Mouse (Mus musculus) left cerebral cortex, postnatal 10 days (tissue): Measurements from ENCODE around the gene Anxa6. TPM values are rescaled to one million over a fixed set of nuclear protein-coding genes. Genes with fewer than 3 reads are reported as not detected.

ENCODE experiments used
- DNase-seq, 2 experiments: peaks; one replicate each; pipeline ENCODE4 v3.0.0; 2021 to 2022; ENCODE audit warnings: low spot score in 2 of 2, mixed read lengths in 1 of 2; ENCODE audit errors: extremely low spot score in 1 of 2
- intact Hi-C: fragments of 180-260 bp; cut with DNase I; formaldehyde crosslinking; loops from one replicate; pipeline ENCODE4 v1.15.1; 2025
- total RNA-seq, 2 experiments: library from RNA; stranded (reverse); gene quantifications; 2 replicates each; pipeline ENCODE4 v1.2.3; 2021

Gene Anxa6
- total RNA-seq = 10 to 100 TPM; 82.6 to 85.7 TPM

DNA sequence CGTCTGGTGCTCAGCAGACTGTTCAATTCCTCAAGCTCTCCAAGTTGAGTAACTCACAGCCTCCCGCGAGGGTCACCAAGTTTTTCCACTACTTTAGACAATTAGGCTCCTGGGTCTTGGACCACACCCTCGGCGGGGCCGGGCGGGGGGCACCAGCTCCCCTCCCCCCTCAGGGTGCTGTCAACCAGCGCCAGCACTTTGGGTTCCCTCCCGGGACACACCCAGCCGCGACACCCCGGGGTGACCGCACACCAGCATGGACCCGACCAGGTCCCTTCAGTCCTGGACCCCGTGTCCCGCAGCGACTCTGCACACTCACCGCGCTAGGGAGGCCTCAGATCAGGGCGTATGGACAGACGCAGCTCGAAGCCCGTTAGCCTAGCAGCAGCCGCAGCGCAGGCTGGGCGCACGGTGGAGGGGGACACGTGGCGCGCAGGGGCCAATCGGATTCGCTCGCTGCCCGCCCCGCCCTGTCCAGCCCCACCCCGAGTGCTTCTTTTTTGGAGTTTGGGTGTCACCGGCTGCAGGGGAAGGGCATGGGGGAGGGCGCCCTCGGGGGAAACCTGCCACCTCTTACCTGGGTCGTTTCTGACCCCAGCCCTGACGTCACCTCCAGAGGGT is at the start of gene Anxa6:
TSS of gene Anxa6 (minus strand) at position 406 of the 621 bp plus-strand sequence.
- peak; percentile 63 to 90 for DNase-seq
- intact Hi-C loops = no loop called here

DNA sequence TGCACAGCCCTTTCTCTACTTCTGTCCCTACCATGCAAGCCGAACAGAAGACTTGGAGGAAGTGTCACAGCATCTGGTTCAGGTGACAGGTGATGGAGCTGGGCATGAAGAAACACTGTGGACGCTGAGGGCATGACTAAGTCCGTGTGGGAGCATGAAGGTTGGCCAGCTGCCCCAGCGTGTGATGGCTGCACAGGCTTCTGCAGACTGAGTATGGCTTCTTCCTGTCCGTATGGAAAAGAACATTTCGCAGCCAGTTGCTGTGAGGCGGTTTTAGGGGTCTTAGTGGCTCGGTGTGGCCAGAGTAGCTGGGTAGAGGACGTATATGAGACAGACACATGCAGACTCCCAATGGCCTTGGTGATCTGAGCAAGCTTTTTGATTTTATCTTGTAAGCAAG is 48.0 kb upstream of the Anxa6 start:
- no peak for DNase-seq
- intact Hi-C loops = no loop called here

GRCm38 (mm10) chr11:55079180-55079579 is 45.9 kb upstream of the Anxa6 start:
- DNase-seq = no peak
- intact Hi-C loops = no loop called here

GRCm38 (mm10) chr11:55078502-55078901 is 45.3 kb upstream of the Anxa6 start:
- DNase-seq = no peak
- intact Hi-C loops = no loop called here

DNA sequence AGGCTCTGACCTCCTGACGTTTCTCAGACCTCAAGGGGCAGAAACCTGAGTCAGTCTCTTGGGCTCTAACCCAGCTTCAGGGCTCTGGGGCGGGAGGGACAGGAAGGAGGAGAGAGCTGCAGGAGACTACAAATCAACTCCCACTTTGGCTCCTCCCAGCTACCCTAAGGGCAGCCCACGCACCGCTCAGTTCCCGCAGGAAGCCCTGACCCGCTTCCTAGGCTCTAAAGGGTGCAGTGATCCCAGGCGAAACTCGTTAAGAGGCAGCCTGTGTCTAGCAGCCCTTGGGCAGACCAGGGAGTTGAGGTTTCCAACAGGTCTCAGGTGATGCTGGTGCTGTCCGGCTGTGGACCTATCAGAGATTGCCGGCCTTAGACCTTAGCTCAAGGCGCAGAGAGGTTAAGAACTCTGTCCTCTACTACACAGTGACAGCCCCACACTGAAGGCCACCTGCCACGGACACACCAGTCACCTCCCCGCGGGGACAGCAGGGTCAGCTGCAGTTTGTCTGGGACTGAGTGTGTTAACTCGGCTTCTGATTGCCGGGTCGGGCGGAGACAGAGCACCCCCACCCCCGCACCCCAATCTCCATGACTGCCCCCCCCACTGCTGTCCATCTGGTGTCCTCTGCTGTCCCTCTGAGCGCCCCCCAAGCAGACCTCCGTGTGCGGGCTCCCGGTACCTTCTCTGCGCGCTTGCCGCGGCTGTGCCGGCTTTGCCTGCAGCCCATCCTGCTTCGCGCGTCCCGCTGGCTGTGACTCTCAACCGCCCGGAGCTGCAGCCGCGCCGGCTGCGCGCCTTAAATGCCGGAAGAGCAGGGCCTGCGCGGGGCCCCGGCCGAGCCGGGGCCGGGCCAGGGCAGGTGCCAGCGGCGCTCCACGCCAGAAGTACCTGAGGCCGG is 44.3 kb upstream of the Anxa6 start, which contains the start of gene Ccdc69:
TSS of gene Ccdc69 (minus strand) at position 801 of the 901 bp plus-strand sequence.
- DNase-seq = peak in 1 of 2 experiments; percentile 64
- intact Hi-C loops = no loop called here

DNA sequence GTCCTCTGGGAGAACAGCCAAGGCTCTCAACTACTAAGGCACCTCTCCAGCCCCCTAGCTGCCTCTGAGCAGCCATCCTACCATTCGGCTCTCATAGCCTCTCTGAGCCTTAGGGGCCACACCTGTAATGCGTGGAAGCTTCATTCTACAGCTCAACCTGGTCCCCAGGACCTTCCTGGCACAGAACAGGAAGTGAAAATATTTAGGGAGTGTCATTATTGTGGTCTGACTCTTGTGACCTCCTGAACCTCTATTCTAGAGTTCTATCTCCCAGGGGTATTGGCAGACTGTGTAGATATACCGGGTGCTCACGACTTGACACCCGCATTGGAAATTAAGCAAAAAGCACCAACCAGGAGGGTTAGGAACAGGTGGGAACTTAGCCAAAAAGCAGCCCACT is 43.0 kb upstream of the Anxa6 start:
- DNase-seq = no peak
- intact Hi-C loops = no loop called here

- intact Hi-C loops = no loop called here
- peak; percentile 28 to 33 for DNase-seq
Measured at GRCm38 (mm10) chr11:55075602-55076001, 42.4 kb upstream of the Anxa6 start.

- intact Hi-C loops = no loop called here
- DNase-seq = no peak
Measured at GRCm38 (mm10) chr11:55073191-55073590, 39.9 kb upstream of the Anxa6 start.

DNA sequence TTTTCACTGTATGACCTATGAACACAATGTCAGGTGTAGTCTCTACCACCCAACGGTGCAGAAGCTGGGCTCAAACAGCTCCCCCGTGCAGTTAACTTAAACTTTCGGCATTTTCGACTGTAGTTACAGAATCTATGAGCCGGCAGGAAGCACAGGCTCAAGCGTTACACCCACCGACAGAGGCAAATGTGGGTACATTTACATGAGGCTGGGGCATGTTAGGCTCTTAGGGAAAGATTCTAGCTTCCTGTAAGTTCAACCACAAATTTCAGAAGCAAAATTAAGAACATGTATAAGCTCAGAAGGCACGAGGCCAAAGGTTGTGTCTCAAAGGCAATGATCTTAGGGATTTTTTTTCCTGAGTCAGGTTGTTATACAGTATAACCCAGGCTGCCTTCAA is 39.2 kb upstream of the Anxa6 start:
- DNase-seq = no peak
- intact Hi-C loops = no loop called here

DNA sequence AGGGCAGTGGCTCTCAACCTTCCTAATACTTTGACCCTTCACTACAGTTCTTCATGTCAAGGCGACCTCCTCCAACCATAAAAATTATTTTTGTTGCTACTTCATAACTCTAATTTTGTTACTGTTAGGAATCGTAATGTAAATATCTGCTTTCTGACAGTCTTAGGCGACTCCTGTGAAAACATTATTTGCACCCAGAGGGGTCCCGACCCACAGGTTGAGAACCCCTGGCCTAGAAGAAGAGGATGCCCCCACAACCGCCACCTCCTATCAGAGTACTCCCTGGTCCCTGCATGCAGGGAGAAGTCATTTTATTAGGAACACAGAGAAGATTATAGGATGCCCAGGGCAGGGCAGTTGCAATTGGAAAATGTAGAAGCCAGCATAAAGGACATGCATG is 38.1 kb upstream of the Anxa6 start:
- no peak for DNase-seq
- intact Hi-C loops = no loop called here

- intact Hi-C loops = no loop called here
- no peak for DNase-seq
Measured at GRCm38 (mm10) chr11:55069023-55069422, 35.8 kb upstream of the Anxa6 start.

DNA sequence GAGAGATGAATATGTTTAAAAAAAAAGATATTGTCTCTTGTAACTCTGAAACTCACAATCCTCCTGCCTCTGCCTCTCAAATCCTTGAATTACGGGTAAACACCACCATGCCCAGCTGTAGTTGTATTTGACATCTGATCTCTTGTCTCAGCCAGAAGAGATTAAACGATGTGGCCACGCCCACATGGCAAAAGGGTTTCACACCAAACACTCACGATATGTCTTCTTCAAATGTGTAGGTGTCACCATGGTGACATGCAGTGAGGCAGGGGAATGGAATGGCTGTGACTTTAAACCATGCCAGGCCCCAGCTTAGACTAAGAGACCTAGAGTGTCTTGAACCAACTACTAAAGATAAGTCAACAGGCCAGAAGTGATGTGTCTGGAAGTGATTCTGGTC is 33.7 kb upstream of the Anxa6 start:
- intact Hi-C loops = no loop called here
- DNase-seq = no peak

DNA sequence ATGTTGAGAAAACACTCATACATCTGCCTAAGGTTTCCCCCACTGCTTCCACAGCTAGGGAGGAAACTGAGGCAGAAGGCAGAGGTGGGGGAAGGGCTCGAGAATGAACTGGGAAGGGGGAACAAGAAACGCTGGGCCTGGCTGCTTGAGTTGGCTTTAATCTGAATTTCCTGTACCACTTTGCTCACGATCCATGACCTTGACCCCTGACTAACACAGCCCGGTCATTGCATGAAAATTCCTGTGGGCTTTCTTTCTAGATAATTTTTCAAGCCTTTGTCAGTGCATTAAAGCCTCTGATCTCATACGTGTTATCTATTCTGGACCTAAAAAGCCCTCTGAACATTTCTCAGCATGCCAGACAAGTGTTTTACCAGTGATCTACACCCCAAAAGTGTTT is 29.6 kb upstream of the Anxa6 start:
- intact Hi-C loops = no loop called here

GRCm38 (mm10) chr11:55060802-55061201 is 27.6 kb upstream of the Anxa6 start:
- DNase-seq = no peak
- intact Hi-C loops = no loop called here

More for the DNA sequence above, 29.6 kb upstream of the Anxa6 start:
- no peak for DNase-seq

GRCm38 (mm10) chr11:55057511-55057910 is 24.3 kb upstream of the Anxa6 start:
- no peak for DNase-seq
- intact Hi-C loops = no loop called here

DNA sequence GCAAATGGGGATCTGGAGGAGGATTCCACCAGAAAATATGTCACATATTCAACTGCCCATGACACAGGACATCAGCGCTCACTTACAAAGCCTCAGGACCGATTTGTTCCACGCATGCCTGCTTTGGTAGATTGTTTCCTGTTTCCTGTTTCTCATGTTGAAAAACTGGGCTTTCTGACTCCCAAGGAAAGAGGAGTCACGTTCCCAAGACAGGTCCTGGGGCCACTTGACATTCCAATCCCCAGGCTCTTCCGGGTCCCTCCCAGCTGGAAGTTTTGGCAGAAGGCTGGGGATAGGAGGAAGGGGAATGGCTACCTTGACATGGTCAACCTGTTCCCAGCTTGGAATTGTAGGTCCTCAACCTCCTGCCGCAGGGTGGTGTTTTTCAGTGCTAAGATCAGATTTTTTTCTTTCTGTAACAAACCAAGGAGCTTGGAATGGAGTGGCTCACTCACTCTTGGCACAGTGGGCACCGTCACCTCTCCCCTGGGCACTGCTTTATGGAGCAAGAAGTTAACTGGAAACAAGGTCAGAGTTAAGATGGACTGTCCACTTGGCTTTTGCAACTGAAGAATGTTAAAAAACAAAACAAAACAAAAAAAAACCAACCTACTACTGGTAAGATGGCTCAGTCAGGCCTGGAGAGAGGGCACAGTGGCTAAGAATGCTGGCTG is 17.7 kb upstream of the Anxa6 start:
- intact Hi-C loops = loop anchor here (5.0 kb wide), 1 partner anchor 326 kb away; no protein-coding TSS in a partner anchor
- no peak for DNase-seq

DNA sequence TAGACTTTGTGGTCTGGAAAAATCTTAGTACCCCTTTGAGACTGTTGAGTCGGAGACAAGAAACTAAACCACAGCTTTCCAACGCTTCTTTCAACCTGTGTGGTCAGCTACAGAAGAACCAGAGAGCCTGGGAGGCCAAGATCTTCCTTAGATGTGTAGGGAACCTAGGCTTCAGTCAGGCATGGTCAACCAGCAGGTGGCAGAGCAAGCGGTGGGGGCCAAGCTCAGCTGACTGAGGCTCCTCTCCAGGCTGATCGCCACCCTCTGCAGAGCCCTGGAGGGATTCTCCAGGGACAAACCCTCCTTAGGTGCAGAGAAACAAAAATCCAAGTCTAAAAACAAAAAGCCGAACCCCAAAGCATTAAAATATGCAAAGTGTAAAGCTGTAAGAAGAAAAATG is 13.4 kb upstream of the Anxa6 start:
- intact Hi-C loops = no loop called here
- DNase-seq = peak in 1 of 2 experiments; percentile 56

- no peak for DNase-seq
- intact Hi-C loops = loop anchor here (5.0 kb wide), 1 partner anchor 46 kb away; no protein-coding TSS in a partner anchor
Measured at GRCm38 (mm10) chr11:55041348-55041747, 8.1 kb upstream of the Anxa6 start.

DNA sequence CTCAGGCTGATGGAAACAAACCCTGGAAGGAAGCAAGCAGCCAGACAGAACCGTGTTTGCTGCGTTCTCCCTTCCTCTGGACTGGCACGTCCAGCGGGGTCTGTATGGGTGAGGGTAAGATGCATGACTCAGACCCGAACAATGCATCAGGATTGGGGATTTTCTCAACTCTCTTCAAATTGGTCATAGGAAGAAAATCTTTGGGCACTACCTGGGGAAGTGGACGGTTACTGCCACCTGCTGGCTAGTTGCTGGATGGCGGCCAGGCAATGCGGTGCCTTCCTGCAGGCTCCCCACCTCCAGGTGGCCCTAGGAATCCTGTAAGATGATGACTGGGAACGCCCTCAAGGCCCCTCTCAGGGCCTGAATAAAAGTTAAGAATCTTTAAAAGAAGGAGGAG is 6.3 kb upstream of the Anxa6 start:
- intact Hi-C loops = loop anchor here (2.0 kb wide), 1 partner anchor 41 kb away; no protein-coding TSS in a partner anchor
- peak; percentile 55 to 90 for DNase-seq
